Comparison of ENCODE assay signal across 7 mouse cellular contexts in genomic region chr19:36553561-36554045, GRCm38 (mm10). TPM values are rescaled to one million over a fixed set of nuclear protein-coding genes. Genes with fewer than 3 reads are reported as not detected.
DNase-seq lines count a peak whose midpoint lies in the region; ATAC-seq and TF ChIP-seq lines count a peak whose summit lies in the region.

No protein-coding gene starts in this region.

- H3K36me3 ChIP-seq in kidney, postnatal 0 days (ENCODE audit: insufficient read depth, low read length): no peaks in the 10 kb centered on the region
- no peaks in the 10 kb centered on the region for H3K36me3 ChIP-seq in forebrain, postnatal 0 days (ENCODE audit: insufficient read depth)
- no peaks in the 10 kb centered on the region for H3K36me3 ChIP-seq in liver, embryonic 16.5 days (ENCODE audit: control insufficient read depth, insufficient read depth)

- WGBS in kidney, postnatal 0 days: 4% methylated on average over 20 of the region's 20 CpGs
- WGBS in forebrain, postnatal 0 days: 3% methylated on average over 20 of the region's 20 CpGs
- WGBS in liver, embryonic 16.5 days (ENCODE audit: insufficient replicate concordance): 2% methylated on average over 20 of the region's 20 CpGs

- 0 out of 2 replicates have a peak, but pooled peaks cover 3% of the 10 kb centered on the region for H3K4me1 ChIP-seq in kidney, postnatal 0 days (replicated peaks; ENCODE audit: insufficient read depth, low read length)
- H3K4me1 ChIP-seq in brown adipose tissue, adult 24 weeks (ENCODE audit: control insufficient read depth, insufficient read depth, insufficient read length, low read length): no peaks in the 10 kb centered on the region
- H3K4me1 ChIP-seq in forebrain, postnatal 0 days (ENCODE audit: insufficient read depth): peaks cover 4% of the 10 kb centered on the region; the same call in 1 of the 2 replicates
- H3K4me1 ChIP-seq in liver, embryonic 16.5 days (ENCODE audit: control insufficient read depth, low read depth, low read length): no peaks in the 10 kb centered on the region

- peak overlapping the region; percentile 82 for H3K9ac ChIP-seq in kidney, postnatal 0 days (ENCODE audit: low read depth, low read length)
- peak overlapping the region; percentile 92 for H3K9ac ChIP-seq in forebrain, postnatal 0 days
- H3K9ac ChIP-seq in liver, embryonic 16.5 days (ENCODE audit: low read depth, low read length): peak overlapping the region; percentile 67

- ATAC-seq in kidney, postnatal 0 days (replicated peaks; ENCODE audit: low FRiP score, low read depth): no peak
- peak; percentile 29; the same call in 1 of the 2 replicates for ATAC-seq in forebrain, postnatal 0 days
- ATAC-seq in liver, embryonic 16.5 days (ENCODE audit: low read depth): no peak

- DNase-seq in kidney, postnatal 0 days (ENCODE audit: low spot score): no peak
- DNase-seq in kidney, postnatal 14 days: no peak
- DNase-seq in forebrain, postnatal 0 days: no peak
- DNase-seq in T-cell, adult 2 months (ENCODE audit: low spot score): no peak
- no peak for DNase-seq in thymus, postnatal 4 days

- H3K4me3 ChIP-seq in kidney, postnatal 0 days (replicated peaks; ENCODE audit: low read depth, low read length): peak overlapping the region; percentile 88
- H3K4me3 ChIP-seq in brown adipose tissue, adult 24 weeks (ENCODE audit: insufficient read depth, low read depth, low read length): peak overlapping the region; percentile 97
- peak overlapping the region; percentile 94 for H3K4me3 ChIP-seq in forebrain, postnatal 0 days (ENCODE audit: low read depth, low read length)
- H3K4me3 ChIP-seq in liver, embryonic 16.5 days (ENCODE audit: low read depth, low read length): peak overlapping the region; percentile 70

- peak overlapping the region; percentile 57; the same call in 1 of the 2 replicates for H3K27ac ChIP-seq in kidney, postnatal 0 days
- no peak overlapping the region for H3K27ac ChIP-seq in brown adipose tissue, adult 24 weeks (replicated peaks; ENCODE audit: low read depth, low read length)
- peak overlapping the region; percentile 91 for H3K27ac ChIP-seq in forebrain, postnatal 0 days (ENCODE audit: low read depth, low read length)
- H3K27ac ChIP-seq in liver, embryonic 16.5 days (ENCODE audit: low read length): no peak overlapping the region

- no peaks in the 10 kb centered on the region for H3K27me3 ChIP-seq in kidney, postnatal 0 days (ENCODE audit: insufficient read depth, low read length)
- no peaks in the 10 kb centered on the region for H3K27me3 ChIP-seq in forebrain, postnatal 0 days (ENCODE audit: insufficient read depth, low read length)
- peaks cover 25% of the 10 kb centered on the region for H3K27me3 ChIP-seq in liver, embryonic 16.5 days (ENCODE audit: control insufficient read depth, insufficient read depth, low read depth, low read length)

- H3K4me2 ChIP-seq in kidney, postnatal 0 days (ENCODE audit: low read length): peak overlapping the region; percentile 99
- peak overlapping the region; percentile 73 for H3K4me2 ChIP-seq in forebrain, postnatal 0 days (ENCODE audit: low read depth)
- H3K4me2 ChIP-seq in liver, embryonic 16.5 days (ENCODE audit: low read depth, low read length): peak overlapping the region; percentile 76

- no peak for TF ChIP-seq CTCF in kidney, postnatal 0 days (IDR thresholded peaks at IDR 0.05; ENCODE audit: low read depth)
- TF ChIP-seq CTCF in forebrain, postnatal 0 days (IDR thresholded peaks at IDR 0.05; ENCODE audit: low read depth): no peak

- no peaks in the 10 kb centered on the region for H3K9me3 ChIP-seq in kidney, postnatal 0 days (replicated peaks; ENCODE audit: low read length)
- H3K9me3 ChIP-seq in forebrain, postnatal 0 days (ENCODE audit: low read length): no peaks in the 10 kb centered on the region
- no peaks in the 10 kb centered on the region for H3K9me3 ChIP-seq in liver, embryonic 16.5 days (replicated peaks; ENCODE audit: control insufficient read depth, low read length)

RNA-seq across cellular contexts. Expression of gene Hectd2, which starts 0.8 kb away (rescaled TPM):
- 2.0 and 2.4 TPM in 2 replicates for polyA plus RNA-seq in kidney, postnatal 0 days (2015; fragmentation: Nextera tagmentation; extraction: Ambion mirVana)
- polyA plus RNA-seq in brown adipose tissue, adult 24 weeks (2012; ENCODE audit: insufficient read depth, insufficient read length, missing spikeins): 0.33 and 0.99 TPM in 2 replicates
- total RNA-seq in forebrain, postnatal 0 days (2014; rRNA removed): 28.6 and 32.9 TPM in 2 replicates
- polyA plus RNA-seq in forebrain, postnatal 0 days (2015; fragmentation: Nextera tagmentation; extraction: Ambion mirVana): 6.1 and 6.7 TPM in 2 replicates
- 0.43 and 0.48 TPM in 2 replicates for polyA plus RNA-seq in liver, embryonic 16.5 days (2015; fragmentation: Nextera tagmentation; extraction: Ambion mirVana)

Comparison
In these comparisons a context has a peak if more than half of its experiments do, and no peak if none do; other contexts are left out.
1. H3K27ac ChIP-seq: peak in kidney, postnatal 0 days (single experiment) and forebrain, postnatal 0 days (single experiment); none in brown adipose tissue, adult 24 weeks (single experiment) and liver, embryonic 16.5 days (single experiment).
2. Peak in every context shown above with its lines, with median percentiles within 50 percentile points of each other: H3K4me2 ChIP-seq, H3K4me3 ChIP-seq and H3K9ac ChIP-seq.